Mouse (Mus musculus) megakaryocyte-erythroid progenitor cell, adult 5-6 weeks (primary cell): ENCODE data around the gene Sgms1. TPM values are rescaled to one million over a fixed set of nuclear protein-coding genes. Genes with fewer than 3 reads are reported as not detected.
A peak's percentile ranks its signal among the peaks of the same experiment; 100 is the strongest.

Experiments used
- ATAC-seq: replicated peaks from 2 replicates; pipeline ENCODE4 v1.8.0; 2016; ENCODE audit warnings: mild to moderate bottlenecking, inconsistent platforms; ENCODE audit not compliant: severe bottlenecking, poor library complexity, low FRiP score, low TSS enrichment
- total RNA-seq, 2 experiments: library from RNA; stranded (forward) in 1 of 2; stranded (reverse) in 1 of 2; fragments of 200-1000, 215-1000 nt in 1 of 2; fragments of >200 nt in 1 of 2; fragmentation: Nextera tagmentation in 1 of 2; gene quantifications; 2 replicates each; pipeline ENCODE4 v1.2.3; 2014 to 2017

Sgms1 gene
- total RNA-seq, 2 experiments from 2014 or later, result 58.5 to 66.1 TPM

DNA sequence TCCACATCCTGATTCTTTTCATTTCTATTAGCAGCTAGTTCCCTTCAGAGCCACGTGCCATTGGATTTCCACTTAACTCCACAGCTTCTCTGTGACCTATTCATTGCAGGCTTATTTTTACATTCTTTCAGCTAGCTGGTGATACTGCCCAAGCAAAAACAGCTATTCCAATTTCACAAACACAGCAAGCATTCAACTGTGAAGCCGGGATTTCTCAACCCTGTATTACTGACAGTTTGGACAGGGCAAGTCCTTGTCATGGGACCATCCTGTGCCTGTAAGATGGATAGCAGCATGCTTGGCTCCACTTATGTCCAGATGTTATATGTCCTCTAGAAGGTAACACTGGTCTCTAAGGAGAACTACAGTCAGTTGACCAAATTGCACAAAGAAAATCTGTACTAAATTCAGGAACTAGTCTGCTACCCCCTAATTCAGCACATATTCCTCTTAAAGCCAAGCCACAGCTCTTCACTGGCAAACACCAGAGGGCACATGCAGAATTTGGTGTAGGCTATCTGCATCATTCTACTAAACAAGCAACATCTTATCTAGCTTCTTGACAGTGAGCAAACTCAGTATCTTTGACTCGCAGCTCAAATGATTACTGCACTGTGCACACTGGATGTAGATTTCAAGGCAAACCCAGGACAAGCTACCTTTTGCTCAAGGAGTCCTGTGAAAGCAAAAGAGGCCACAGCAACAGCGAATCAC, 189.5 kb downstream of the Sgms1 start:
- peak; percentile 65 for ATAC-seq

DNA sequence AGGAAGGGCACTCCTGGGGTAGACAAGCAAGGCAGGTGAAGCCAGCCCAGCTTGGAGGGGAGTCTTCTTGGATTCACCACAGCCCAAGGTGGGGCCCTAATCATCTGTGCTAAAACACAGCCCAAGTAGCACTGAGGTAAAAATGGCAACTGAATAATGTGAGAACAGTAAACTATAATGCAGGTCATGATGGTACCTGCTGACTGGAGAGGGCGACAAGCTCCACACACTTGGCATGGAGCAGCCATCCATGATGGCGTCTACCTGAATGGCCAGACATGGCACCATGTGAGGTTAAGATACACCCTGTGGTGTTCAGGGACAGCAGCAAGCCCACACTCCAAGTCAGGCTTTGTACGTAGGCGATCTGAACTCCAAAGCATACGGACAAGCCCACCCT, 190.4 kb downstream of the Sgms1 start:
- ATAC-seq, result no peak

DNA sequence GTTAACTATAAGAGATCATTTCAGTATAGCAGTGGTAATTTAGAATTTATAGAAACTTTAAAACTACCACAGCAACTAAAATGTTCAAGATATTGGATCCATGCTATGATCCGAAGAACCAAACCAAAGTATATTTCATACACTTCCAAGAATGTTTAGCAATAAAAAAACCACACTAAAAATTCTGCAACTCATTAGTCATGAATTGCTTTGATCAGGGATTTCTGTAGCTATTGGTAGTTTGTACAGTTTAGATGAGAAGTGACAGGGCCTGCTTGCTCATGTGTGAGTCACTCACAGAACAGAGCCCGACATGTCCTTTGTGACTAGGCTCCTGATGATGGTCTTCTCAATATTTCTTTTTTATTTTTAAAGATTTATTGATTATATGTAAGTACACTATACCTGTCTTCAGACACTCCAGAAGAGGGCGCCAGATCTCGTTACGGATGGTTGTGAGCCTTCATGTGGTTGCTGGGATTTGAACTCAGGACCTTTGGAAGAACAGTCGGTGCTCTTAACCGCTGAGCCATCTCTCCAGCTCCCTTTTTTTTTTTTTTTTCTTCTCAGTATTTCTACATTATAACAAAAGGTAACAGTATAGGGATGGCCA, 190.9 kb downstream of the Sgms1 start:
- ATAC-seq, result no peak

DNA sequence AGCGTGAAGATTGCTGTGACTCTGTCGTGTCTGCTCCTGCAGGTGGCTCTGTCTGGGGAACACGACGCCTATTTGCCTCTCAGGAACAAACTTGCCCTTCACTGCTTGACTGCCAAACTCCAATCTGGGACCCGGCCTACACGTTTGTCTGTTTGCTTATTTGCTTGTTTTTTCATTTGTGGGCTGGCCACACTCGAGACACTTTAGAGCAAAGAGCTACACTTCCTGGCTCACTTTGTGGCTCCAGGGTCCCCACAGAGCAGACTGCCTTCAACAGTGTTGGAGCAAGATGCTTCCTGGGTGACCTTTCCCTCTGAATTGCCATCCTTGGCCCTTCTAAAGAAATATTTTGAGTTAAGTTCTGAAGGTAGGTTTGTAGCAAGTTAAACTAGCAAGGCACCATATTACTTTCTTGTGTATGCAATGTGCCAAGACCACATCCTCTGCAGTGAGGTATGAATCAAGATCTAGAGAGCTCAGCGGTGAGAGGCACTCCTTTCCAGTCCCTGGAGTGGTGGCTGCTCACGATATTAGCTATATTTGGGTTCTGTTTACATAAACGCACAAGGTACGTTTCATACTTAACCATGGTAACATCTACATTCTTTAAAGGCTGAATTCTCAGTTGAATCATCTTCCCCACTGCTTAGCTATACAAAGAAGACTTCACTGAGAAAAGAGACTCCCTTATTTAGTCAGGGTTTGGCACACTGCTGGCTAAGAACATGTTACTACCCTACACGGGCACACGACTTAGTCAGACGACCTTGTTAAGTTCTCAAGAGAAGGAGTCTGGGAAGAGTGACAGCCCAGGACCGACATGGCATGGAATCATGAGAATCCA, 192.3 kb downstream of the Sgms1 start:
- ATAC-seq, result no peak

DNA sequence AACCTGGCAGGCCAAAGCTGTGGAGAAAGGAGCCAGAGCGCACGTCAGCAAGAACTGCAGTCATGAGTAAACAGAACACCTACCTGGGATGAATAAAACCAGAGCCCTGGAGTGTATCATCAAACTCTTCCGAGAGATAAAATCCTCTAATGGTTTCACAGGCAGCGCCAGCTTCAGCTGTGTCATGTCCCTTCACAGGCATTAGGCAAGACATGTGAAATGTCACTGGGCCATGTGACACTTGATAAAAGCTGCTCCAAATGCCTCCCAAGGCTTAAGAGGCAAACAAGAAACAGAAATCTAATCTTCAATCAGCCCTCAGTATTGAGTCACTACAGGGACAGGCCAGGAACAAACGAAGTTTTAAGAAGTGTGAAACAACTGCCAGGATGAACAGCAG, 193.3 kb downstream of the Sgms1 start:
- ATAC-seq, result peak; percentile 78

DNA sequence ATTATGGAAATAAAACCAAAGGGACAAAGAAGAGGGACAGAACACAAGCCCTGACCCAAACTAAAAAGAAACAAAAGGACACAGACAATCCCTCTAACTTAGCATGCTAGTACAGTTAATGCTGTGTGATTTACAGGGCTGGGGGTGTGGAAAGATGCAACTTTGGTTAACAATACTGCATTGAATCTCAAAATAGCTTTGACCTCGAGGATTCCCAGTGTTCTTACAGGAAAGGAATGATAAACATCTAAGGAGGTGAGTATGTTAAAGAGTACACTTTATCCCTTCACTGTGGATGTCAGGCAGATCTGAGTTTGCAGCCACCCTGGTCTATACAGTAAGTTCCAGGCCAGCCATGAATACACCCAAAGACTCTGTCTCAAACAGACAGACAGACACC, 194.7 kb downstream of the Sgms1 start:
- ATAC-seq, result no peak

DNA sequence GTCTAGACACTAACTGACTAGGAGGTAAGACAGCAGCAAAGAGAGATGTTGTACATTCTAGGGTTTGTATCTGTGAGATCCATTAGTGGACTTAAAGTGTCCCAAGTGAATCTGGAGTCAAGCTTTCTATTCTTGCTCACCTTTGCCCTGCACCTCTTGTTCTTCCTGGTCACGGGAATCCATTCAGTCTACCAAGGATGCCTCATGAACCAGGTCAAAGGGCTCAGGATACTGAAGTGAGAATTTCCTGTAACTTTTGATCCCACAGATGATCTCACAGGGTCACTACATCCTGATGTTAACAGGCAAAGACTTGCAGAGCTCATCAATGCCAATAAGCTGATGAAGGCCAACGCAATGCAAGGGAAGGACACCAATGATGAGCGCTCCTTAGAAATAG, 195.4 kb downstream of the Sgms1 start:
- ATAC-seq, result no peak

DNA sequence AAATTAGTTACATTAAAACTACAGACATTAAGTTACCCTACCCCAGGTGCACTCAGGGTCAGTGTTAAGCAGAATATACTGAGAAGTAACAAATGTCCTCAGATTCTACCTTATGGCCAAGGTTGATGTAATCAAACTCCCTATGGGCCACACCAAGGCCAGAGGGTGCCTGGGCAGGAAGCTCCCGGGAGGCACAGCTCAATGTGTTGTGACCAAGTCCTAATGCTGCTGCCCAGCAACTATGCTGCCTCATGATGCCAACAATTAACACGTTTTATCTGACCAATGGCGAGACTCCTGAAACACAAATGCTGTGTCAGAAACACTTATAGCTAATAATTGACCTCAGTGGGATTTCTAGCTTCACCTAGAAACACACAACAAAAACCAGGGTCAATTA, 197.9 kb downstream of the Sgms1 start:
- ATAC-seq, result no peak

DNA sequence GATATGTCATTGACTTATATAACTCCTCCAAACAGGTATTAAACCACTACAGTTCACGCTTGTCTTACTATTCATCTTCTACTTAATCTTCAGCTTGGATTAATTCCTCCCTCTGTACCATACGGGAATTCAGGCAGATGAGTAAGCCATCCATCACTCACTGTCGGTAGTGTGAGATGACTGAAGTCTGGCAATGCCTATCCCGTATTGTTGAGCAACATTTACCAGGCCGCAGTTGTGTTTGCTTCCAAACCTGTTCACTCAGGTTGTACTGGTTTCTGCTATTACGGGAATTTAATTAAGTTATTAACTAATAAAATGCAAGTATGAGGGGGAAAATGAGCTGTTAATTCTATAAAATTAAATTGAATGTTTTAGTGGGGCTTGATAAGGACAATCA, 199.6 kb downstream of the Sgms1 start:
- ATAC-seq, result no peak

DNA sequence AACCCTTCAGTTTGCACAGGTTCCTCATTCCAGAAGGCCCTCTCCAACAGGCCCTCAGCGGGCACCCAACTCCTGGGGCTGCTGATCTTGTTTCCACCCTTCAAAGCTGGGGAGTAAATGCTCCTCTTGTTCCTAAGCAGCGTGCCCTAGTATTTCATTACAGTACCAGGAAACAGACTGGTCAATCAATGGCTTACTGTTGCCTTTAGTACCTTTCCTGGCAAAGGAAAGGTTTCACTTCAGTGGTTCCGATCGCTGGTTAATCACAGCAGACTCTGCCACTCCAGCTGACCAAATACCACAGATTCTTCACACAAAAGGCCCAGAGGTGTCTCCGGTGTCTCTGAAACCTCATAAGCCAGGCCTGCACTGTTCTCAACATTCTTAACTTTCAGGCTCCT, 200.5 kb downstream of the Sgms1 start:
- ATAC-seq, result no peak

DNA sequence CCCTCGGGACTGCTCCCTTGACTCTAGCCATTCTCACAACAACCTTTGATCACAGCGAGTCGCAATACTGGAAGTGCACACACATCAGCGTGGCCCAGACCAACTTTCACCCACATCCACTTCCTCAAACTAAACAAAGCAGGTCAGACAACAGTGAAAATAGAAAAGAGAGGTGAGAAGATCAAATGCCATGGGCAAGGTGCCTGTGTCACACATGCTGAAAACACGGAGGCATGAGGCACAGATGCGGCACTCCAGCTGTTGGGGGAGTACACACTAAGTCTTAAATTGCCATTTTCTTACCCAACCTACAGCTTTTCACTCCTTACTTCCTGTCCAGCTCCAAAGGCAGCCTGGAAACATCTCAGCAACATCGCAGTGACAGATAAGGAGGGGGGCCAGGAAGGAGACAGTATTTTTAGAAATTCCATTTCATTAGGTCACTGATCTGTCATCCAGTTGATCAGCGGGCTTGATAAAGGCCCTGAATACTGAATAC, 202.9 kb downstream of the Sgms1 start:
- 0 out of 2 replicates have a peak, but pooled peaks have one; percentile 11 for ATAC-seq

DNA sequence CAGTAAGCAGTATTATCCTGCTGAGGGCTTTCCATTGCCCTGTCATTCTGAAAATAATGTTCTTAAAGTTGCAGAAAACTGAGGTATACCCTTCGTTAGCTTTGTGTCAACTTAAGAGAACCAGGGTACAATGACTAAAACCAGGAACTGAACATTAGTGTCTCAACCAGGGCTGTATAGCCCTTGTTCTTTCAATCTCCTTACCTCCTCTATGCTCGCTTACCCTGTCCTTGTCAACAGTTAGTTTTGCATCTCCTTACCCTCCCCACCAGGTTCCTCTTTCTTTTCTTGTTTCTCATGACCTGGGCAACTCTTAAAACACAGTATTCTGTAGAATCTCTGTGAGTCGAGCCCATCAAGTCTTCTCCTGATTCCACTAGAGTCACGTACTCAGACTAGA, 206.5 kb downstream of the Sgms1 start:
- no peak for ATAC-seq

DNA sequence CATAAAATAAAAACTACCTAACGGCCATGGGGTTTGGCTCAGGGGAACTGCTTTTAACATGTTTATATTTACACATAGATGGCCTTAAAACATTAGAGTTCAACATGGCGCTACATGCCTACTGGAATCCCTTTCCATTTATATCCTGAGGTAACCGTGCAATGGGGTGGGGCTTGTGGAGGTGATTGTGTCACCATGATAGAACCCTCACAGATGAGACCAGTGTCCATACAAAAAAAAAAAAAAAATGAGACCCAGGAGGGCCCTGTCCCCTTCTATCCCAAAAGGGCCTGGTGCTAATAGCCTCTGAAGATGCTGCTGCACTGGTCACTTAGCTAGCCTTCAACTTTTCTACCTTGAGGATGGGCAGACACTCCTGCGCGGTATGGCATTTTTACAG, 207.0 kb downstream of the Sgms1 start:
- no peak for ATAC-seq

DNA sequence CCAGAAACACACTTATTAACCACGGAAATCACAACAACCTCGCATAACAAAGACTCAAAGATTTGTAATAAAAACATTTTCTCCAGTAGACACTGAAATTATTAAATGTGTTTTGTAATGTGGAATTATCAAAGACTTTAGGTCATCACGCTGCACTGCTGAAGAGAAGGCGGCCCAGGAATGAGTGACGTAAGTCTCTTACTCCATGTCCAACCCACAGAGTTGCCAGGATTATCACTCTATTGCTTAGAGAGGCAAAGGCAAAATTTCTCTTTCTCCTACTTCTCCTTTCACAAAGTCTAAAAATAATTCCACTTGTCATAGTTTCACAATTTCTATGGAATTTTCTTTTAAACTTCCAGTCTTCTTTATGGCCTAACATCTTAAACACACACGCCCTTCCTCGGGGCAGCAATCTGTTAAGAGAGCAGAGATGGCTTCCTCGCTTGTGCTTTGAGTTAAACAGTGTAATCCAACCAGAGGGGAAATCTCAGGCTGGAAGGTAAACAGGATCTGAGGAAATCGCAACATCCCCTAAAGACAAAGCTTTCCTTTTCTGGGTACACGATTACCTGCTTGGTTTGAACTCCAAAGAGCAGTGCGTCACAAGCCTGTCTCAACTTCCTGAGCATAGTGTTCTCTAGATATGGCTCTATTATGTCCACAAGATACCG, 207.7 kb downstream of the Sgms1 start:
- ATAC-seq, result no peak

DNA sequence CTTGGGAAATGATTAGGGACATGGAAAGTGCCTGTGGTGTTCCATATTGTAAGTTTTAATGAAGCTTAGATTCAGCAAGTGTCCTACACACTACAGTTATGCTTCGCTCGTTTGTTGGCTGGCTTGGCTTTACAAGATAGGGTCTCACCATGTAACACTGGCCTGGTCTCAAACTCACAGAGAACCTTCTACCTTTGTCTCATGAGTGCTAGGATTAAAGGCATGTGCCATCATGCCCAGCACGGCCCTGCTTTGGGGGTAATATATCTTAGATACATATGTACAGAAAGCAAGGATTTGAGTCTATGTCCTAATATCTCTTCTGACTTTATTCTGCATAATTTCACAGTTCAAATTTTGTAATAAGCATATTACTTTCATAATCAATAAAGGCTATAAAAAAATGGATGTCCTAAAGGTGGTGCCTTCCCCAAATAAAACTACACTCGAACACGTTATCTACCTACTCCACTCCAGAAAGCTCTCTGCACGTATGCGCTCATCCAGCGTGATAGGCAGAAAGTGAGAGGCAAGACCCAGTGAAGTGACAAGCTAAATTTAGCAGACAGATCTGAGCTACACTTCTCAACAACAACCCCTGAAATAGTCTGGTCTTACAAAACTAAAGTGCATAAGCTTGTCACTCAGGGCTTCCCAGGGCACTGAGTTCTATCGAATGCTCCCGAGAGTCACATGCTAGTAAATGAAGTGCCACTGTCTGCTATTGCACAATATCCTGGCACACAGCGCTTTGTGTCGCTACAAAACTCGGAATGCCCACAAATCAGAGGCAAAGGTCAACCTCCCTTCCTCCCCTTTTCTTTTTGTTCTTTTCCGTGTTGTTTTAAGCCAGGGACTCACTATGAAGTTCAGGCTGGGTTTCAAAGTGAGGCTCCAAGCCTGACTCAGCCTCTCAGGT, 208.5 kb downstream of the Sgms1 start:
- ATAC-seq, result peak; percentile 64

DNA sequence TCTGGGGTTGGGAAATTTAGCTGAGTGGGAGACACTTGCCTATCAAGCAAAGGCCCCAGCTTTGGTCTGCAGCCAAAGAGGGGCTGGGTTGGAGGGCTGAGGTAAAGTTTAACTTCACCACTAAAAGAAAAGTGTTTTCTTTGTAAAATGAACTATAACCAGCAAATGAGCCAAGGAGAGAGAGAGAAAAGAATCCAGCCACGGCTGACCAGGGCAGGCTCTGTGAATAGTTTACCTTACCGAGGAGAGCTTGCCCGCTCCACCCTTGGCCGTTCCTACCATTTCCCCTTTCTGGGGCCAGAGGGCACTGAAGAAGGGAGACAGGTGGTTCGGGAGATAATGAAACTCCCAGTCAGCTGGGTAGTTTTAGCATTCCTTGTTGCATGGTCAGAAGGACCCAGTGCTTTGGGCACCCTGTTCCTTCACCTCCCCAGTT, 209.5 kb downstream of the Sgms1 start:
- ATAC-seq, result peak; percentile 72

DNA sequence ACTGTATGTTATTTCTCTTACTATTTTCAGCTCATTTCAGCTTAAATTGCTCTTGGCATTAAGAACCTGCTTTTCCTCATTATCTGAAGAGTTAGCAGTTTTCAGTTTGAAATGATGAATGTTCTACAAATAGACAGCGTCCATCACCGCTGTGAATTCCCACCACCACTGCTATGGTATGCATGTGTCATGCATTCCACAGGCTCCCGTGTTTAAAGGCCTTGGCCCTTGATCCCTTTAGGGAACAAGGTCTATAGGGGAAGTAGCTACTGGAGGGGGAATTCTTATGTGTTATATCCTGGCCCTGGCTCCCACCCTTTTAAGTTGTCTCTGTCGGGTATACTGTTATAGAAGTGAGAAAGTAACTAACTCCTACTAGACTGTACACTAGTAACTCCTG, 210.0 kb downstream of the Sgms1 start:
- ATAC-seq, result no peak

DNA sequence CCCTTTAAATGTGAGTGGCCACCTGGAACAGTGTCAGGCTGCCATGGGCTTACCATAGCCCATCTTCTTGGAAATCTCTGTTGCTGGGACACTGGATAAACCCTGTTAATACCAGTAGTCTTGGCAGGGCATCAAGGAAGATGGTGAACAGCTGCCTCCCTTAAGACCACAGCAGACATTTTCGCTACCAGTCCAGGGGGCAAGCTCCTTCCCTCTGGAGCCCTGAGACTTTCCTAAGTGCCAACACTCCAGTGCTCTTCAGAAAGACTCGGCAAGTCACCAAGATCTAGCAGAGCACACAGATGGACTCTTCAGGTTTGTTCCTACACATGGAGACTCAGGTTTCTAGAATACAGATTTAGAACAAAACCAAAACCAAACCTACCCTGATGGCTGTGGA, 211.4 kb downstream of the Sgms1 start:
- no peak for ATAC-seq

DNA sequence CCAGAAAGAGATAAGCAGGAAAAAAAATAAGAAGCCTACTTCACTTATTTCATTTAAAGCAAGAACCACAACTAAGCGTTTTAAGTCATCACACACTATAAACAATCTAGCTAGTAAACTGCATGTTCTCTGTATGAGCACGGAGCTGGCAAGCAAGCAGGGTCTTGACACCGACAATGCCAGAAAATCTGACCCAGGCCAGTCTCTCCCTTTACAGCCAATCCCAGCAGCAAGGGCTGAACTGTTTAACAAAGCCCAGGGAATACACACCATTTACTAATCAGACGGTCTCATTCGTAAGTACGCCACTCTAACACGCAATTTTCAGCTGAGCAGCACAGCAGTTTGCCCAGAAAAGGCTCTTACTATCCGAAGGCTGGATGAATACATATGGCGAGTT, 213.1 kb downstream of the Sgms1 start:
- ATAC-seq, result no peak
